Mouse (Mus musculus): Measurements from ENCODE around the gene Slc6a6. TPM values are rescaled to one million over a fixed set of nuclear protein-coding genes. Genes with fewer than 3 reads are reported as not detected.

The Slc6a6 gene
- total and polyA plus RNA-seq, 3 experiments = 0.03 to 2.8 TPM; not detected in 1

DNA sequence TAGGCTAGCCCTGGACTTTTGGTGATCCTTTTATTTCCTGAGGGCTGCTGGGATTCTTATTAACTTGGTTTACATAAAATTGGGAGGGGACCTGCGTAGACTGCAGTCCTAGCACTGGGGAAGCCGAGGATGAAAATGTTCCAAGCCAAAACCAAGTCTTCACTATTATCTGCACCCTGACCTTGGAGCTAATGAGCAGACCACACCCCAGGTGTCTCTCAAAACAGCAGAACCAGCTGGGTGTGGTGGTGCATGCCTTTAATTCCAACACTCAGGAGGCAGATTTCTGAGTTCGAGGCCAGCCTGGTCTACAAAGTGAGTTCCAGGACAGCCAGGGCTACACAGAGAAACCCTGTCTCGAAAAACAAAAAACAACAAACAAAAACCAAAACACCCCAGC lies 16.7 kb upstream of the Slc6a6 start:
- no peaks in the 10 kb centered on the region for H3K9me3 ChIP-seq (replicated peaks)
- no peak for TF ChIP-seq TAL1 (conservative IDR thresholded peaks at IDR 0.05; ENCODE audit: low read depth, low read length)
- no peak for TF ChIP-seq GATA2 (IDR thresholded peaks at IDR 0.05; ENCODE audit: borderline replicate concordance, low read depth, low read length)
- no peak for TF ChIP-seq POLR2AphosphoS5 (IDR thresholded peaks at IDR 0.05; ENCODE audit: insufficient replicate concordance, low read depth, low read length)
- no peak for TF ChIP-seq GATA1 (IDR thresholded peaks at IDR 0.05; ENCODE audit: borderline replicate concordance, low read length)
- TF ChIP-seq CTCF (IDR thresholded peaks at IDR 0.05; ENCODE audit: low read depth, low read length) = no peak
- ATAC-seq (ENCODE audit: extremely low read depth, insufficient number of reproducible peaks, low FRiP score, poor library complexity, severe bottlenecking) = no peak

DNA sequence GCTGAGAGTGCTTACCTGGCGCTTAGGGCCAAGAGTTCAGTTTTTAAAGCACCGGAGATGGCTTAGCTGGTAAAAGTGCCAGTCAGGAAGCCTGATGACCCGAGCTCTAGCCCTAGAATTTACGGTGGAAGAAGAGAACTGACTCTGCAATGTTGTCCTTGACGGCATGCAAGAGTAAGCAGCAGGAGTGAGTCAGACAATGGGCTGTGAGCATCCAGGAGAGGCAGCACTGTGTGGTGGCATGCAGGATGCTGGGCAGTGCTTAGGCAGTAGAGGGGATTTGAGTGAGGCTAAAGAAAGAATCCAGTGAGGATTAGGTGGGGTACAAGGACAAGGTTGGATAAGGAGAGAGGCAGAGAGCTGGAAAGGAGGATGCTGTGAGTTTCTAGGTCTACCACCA lies 15.6 kb upstream of the Slc6a6 start:
- ATAC-seq (ENCODE audit: extremely low read depth, insufficient number of reproducible peaks, low FRiP score, poor library complexity, severe bottlenecking) (no peak), DNase-seq (ENCODE audit: low spot score) (no peak)
- no peaks in the 10 kb centered on the region for H3K4me1 ChIP-seq (ENCODE audit: insufficient read depth, low read depth, low read length)
- no peak overlapping the region for H3K4me3 ChIP-seq (ENCODE audit: low read depth, low read length)
- H3K27me3 ChIP-seq (ENCODE audit: insufficient read depth, low read length) = no peaks in the 10 kb centered on the region; the same call in 1 of the 2 replicates
- TF ChIP-seq POLR2AphosphoS5 (IDR thresholded peaks at IDR 0.05; ENCODE audit: insufficient replicate concordance, low read depth, low read length) = no peak
- no peak for TF ChIP-seq GATA1 (IDR thresholded peaks at IDR 0.05; ENCODE audit: borderline replicate concordance, low read length)
- no peak for TF ChIP-seq CTCF (IDR thresholded peaks at IDR 0.05; ENCODE audit: low read depth, low read length)
- no peak for TF ChIP-seq TAL1 (conservative IDR thresholded peaks at IDR 0.05; ENCODE audit: low read depth, low read length)
- no peak for TF ChIP-seq GATA2 (IDR thresholded peaks at IDR 0.05; ENCODE audit: borderline replicate concordance, low read depth, low read length)
- H3K9me3 ChIP-seq (replicated peaks) = no peaks in the 10 kb centered on the region
- no peaks in the 10 kb centered on the region for H3K36me3 ChIP-seq (replicated peaks)

More for the DNA sequence above, 16.7 kb upstream of the Slc6a6 start:
- no peak for DNase-seq (ENCODE audit: low spot score)
- no peaks in the 10 kb centered on the region; the same call in 1 of the 2 replicates for H3K27me3 ChIP-seq (ENCODE audit: insufficient read depth, low read length)
- H3K4me1 ChIP-seq (ENCODE audit: insufficient read depth, low read depth, low read length) = no peaks in the 10 kb centered on the region
- no peaks in the 10 kb centered on the region for H3K36me3 ChIP-seq (replicated peaks)
- H3K4me3 ChIP-seq (ENCODE audit: low read depth, low read length) = no peak overlapping the region

DNA sequence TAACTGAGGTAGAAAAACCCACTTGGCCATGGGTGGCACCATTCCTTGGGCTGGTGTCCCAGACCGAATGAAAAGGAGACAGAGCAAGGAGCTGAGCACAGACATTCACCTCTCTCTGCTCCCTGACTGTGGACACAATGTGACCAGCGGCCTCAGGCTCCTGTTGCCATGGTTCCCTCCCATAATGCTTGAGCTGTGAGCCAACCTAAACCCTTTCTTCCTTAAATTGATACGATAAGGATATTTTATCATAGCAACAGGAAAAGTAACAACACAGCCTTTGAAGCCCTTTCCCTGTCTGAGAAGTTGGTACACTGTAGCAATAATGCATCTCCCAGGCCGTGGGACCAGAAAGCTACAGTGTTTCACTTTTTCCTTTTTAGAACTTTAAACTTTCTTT lies 14.6 kb upstream of the Slc6a6 start:
- DNase-seq (ENCODE audit: low spot score) (no peak), ATAC-seq (ENCODE audit: extremely low read depth, insufficient number of reproducible peaks, low FRiP score, poor library complexity, severe bottlenecking) (no peak)
- Histone ChIP-seq H3K27me3 (ENCODE audit: insufficient read depth, low read length) (no peaks in the 10 kb centered on the region; the same call in 1 of the 2 replicates), H3K9me3 (replicated peaks) (no peaks in the 10 kb centered on the region), H3K4me3 (ENCODE audit: low read depth, low read length) (no peak overlapping the region), H3K4me1 (ENCODE audit: insufficient read depth, low read depth, low read length) (no peaks in the 10 kb centered on the region), H3K36me3 (replicated peaks) (no peaks in the 10 kb centered on the region)
- TF ChIP-seq POLR2AphosphoS5 (IDR thresholded peaks at IDR 0.05; ENCODE audit: insufficient replicate concordance, low read depth, low read length) (no peak), TAL1 (conservative IDR thresholded peaks at IDR 0.05; ENCODE audit: low read depth, low read length) (no peak), GATA2 (IDR thresholded peaks at IDR 0.05; ENCODE audit: borderline replicate concordance, low read depth, low read length) (no peak), GATA1 (IDR thresholded peaks at IDR 0.05; ENCODE audit: borderline replicate concordance, low read length) (no peak)

DNA sequence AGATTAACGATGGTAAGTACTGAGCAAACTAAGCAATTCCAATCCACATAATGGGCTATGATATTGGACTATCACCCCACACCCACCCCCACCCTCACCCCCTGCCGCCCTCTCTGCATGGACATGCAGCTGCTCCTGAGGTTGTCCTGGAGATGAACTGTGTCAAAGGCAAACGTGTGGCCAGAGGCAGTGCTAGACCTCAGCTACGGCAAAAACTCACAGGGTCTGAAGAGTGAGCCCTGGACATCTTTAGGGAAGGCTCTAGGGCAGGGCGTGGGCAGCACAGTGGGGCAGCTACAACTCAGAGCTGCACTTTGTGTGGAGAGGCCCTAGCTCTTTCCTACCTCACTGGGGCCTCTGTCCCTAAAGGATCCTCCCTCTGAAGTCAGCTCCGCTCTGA lies 13.6 kb upstream of the Slc6a6 start:
- TF ChIP-seq GATA2 (IDR thresholded peaks at IDR 0.05; ENCODE audit: borderline replicate concordance, low read depth, low read length) = no peak
- no peak for TF ChIP-seq TAL1 (conservative IDR thresholded peaks at IDR 0.05; ENCODE audit: low read depth, low read length)
- no peak for TF ChIP-seq CTCF (IDR thresholded peaks at IDR 0.05; ENCODE audit: low read depth, low read length)
- no peak for TF ChIP-seq GATA1 (IDR thresholded peaks at IDR 0.05; ENCODE audit: borderline replicate concordance, low read length)
- no peak for TF ChIP-seq POLR2AphosphoS5 (IDR thresholded peaks at IDR 0.05; ENCODE audit: insufficient replicate concordance, low read depth, low read length)
- ATAC-seq (ENCODE audit: extremely low read depth, insufficient number of reproducible peaks, low FRiP score, poor library complexity, severe bottlenecking) (no peak), DNase-seq (ENCODE audit: low spot score) (no peak)
- H3K27me3 ChIP-seq (ENCODE audit: insufficient read depth, low read length) = no peaks in the 10 kb centered on the region; the same call in 1 of the 2 replicates
- H3K4me3 ChIP-seq (ENCODE audit: low read depth, low read length) = no peak overlapping the region
- no peaks in the 10 kb centered on the region for H3K4me1 ChIP-seq (ENCODE audit: insufficient read depth, low read depth, low read length)
- H3K9me3 ChIP-seq (replicated peaks) = no peaks in the 10 kb centered on the region
- H3K36me3 ChIP-seq (replicated peaks) = no peaks in the 10 kb centered on the region

DNA sequence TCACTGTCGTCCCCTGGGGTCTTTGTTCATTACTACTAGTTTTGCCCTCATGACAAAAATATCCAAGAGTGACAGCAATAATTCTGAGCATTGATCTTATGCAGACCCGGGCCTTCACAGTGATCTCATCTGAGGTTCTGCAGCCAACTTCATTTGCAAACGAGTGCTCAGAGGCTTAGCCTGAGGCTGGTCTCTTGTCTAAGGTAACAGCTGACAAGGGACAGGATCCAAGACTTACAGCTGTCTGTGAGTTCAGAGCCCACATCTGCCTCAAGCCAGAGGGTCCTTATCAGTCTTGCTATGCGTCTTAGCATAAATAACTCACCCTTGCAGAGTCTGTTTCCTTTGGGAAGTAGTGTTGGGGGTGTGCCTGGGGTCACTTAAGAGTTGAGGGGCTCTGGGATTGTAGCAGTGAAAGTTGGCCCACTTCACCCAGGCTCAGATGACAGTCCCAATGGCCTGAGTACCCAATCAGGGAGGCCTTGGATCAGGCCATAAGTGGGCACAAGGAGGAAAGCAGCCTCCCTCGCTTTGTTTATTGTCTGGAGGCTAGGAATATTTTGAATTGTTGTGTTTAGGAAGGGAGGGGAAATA lies 9.0 kb upstream of the Slc6a6 start:
- no peaks in the 10 kb centered on the region for H3K36me3 ChIP-seq (replicated peaks)
- H3K4me1 ChIP-seq (ENCODE audit: insufficient read depth, low read depth, low read length) = no peaks in the 10 kb centered on the region
- no peak overlapping the region for H3K4me3 ChIP-seq (ENCODE audit: low read depth, low read length)
- TF ChIP-seq CTCF (IDR thresholded peaks at IDR 0.05; ENCODE audit: low read depth, low read length) = no peak
- no peak for TF ChIP-seq GATA1 (IDR thresholded peaks at IDR 0.05; ENCODE audit: borderline replicate concordance, low read length)
- no peak for TF ChIP-seq TAL1 (conservative IDR thresholded peaks at IDR 0.05; ENCODE audit: low read depth, low read length)
- no peak for TF ChIP-seq POLR2AphosphoS5 (IDR thresholded peaks at IDR 0.05; ENCODE audit: insufficient replicate concordance, low read depth, low read length)
- no peak for TF ChIP-seq GATA2 (IDR thresholded peaks at IDR 0.05; ENCODE audit: borderline replicate concordance, low read depth, low read length)
- no peaks in the 10 kb centered on the region for H3K9me3 ChIP-seq (replicated peaks)
- H3K27me3 ChIP-seq (ENCODE audit: insufficient read depth, low read length) = 0 out of 2 replicates have a peak, but pooled peaks cover 4% of the 10 kb centered on the region
- ATAC-seq (ENCODE audit: extremely low read depth, insufficient number of reproducible peaks, low FRiP score, poor library complexity, severe bottlenecking) = no peak
- DNase-seq (ENCODE audit: low spot score) = no peak

DNA sequence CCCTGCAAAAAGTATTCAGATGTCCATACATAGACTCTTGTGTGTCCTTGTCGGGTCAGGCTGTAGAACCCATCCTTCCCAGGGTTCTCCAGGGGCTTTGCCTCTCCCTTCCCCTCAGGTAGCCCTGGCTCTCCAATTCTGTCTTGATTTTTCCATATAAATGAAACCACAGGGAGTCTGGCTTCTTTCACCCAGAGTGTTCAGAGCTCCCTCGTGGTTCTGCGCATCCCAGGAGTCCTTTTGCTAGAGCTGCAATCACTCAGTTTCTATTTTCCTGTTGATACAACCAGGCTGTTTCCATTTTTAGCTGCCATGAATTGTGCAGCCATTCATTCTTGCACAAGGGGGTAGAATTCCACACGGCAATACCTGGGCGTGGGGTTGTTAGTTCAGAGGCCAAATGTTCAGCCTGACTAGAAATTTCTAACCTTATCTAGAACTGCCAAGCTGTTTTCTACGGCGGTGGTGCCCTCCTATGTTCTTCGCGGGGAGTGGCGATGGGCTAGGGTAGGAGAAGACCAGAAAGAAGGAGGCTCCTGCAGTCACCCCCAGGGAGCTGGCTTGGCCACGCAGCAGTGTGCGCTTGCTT lies 5.3 kb upstream of the Slc6a6 start:
- TF ChIP-seq TAL1 (conservative IDR thresholded peaks at IDR 0.05; ENCODE audit: low read depth, low read length) = no peak
- no peak for TF ChIP-seq CTCF (IDR thresholded peaks at IDR 0.05; ENCODE audit: low read depth, low read length)
- no peak for TF ChIP-seq GATA1 (IDR thresholded peaks at IDR 0.05; ENCODE audit: borderline replicate concordance, low read length)
- TF ChIP-seq GATA2 (IDR thresholded peaks at IDR 0.05; ENCODE audit: borderline replicate concordance, low read depth, low read length) = no peak
- no peak for TF ChIP-seq POLR2AphosphoS5 (IDR thresholded peaks at IDR 0.05; ENCODE audit: insufficient replicate concordance, low read depth, low read length)
- DNase-seq (ENCODE audit: low spot score) (no peak), ATAC-seq (ENCODE audit: extremely low read depth, insufficient number of reproducible peaks, low FRiP score, poor library complexity, severe bottlenecking) (no peak)
- H3K36me3 ChIP-seq (replicated peaks) = no peaks in the 10 kb centered on the region
- no peak overlapping the region for H3K4me3 ChIP-seq (ENCODE audit: low read depth, low read length)
- no peaks in the 10 kb centered on the region for H3K9me3 ChIP-seq (replicated peaks)
- no peaks in the 10 kb centered on the region for H3K4me1 ChIP-seq (ENCODE audit: insufficient read depth, low read depth, low read length)
- 0 out of 2 replicates have a peak, but pooled peaks cover 4% of the 10 kb centered on the region for H3K27me3 ChIP-seq (ENCODE audit: insufficient read depth, low read length)
